Mouse (Mus musculus) G1E (cell line): ENCODE data around the gene Tet3.

Source experiments
- CTCF ChIP-seq: IDR thresholded peaks from 2 replicates; pipeline ENCODE4 v1.5.1; 2012; ENCODE audit warnings: low read depth, low read length, inconsistent platforms, mixed read lengths
- GATA2 ChIP-seq: IDR thresholded peaks from 2 replicates; pipeline ENCODE4 v1.6.1; 2012; ENCODE audit warnings: low read depth, low read length, inconsistent platforms, borderline replicate concordance

- no peak for TF ChIP-seq CTCF
- TF ChIP-seq GATA2 = no peak
Measured at GRCm38 (mm10) chr6:83351490-83352160, 107.3 kb downstream of the Tet3 start.
